Mouse (Mus musculus) lung, postnatal 0 days (tissue): ENCODE measurements at regions not wholly inside any gene's neighbourhood (a gene's known extent, or its start where the extent isn't known, plus 50 kb on each side); places are given as distances from the start of the nearest gene placed in this dataset.

Experiments used
- CTCF ChIP-seq: IDR thresholded peaks from 2 replicates; pipeline ENCODE4 v1.5.1; 2016; ENCODE audit warnings: antibody characterized with exemption, mild to moderate bottlenecking
- EP300 ChIP-seq: IDR thresholded peaks from 2 replicates; pipeline ENCODE4 v1.6.1; 2016; ENCODE audit warnings: antibody characterized with exemption, mild to moderate bottlenecking, control low read depth

GRCm38 (mm10) chr13:29016145-29016651 lies 62.7 kb upstream of the Sox4 start:
- TF ChIP-seq CTCF = no peak
- no peak for TF ChIP-seq EP300
